Mouse (Mus musculus): ENCODE measurements around the gene Mr1.

DNA sequence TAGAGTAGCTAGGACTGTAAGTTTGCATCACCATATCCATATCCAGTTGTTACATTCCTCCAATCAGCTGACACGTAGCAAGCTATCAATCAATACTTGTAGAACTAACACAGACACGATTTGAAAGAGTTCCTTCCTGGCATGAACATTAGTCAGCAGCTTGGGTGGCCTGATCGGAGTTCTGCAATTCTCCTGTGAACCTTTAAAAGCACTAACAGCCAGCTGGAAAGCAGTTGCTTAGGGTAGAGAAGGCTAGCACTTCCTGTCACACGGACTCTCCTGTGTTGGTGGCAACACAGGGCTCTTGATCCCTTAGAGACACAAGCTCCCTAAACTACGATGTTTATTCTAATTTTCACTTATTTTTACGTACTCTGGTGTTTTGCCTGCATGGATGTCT, 994 bp downstream of the Mr1 start:
- TF ChIP-seq POLR2A (IDR thresholded peaks at IDR 0.05; ENCODE audit: low read depth, low read length) (no peak), SIN3A (IDR thresholded peaks at IDR 0.05; ENCODE audit: low read length) (no peak), HCFC1 (IDR thresholded peaks at IDR 0.05; ENCODE audit: low read depth, low read length) (no peak), RAD21 (IDR thresholded peaks at IDR 0.05; ENCODE audit: low read depth, low read length) (no peak), ZNF384 (IDR thresholded peaks at IDR 0.05; ENCODE audit: low read depth, low read length) (no peak), NELFE (IDR thresholded peaks at IDR 0.05; ENCODE audit: low read depth, low read length) (no peak), CTCF (conservative IDR thresholded peaks at IDR 0.05 in 1 of 2, IDR thresholded peaks at IDR 0.05 in 1 of 2; ENCODE audit: low read depth in 2 of 2, low read length in 2 of 2) (no peak), ZMIZ1 (IDR thresholded peaks at IDR 0.05; ENCODE audit: low read depth, low read length) (no peak), JUND (conservative IDR thresholded peaks at IDR 0.05; ENCODE audit: low read depth, low read length) (no peak), ETS1 (conservative IDR thresholded peaks at IDR 0.05; ENCODE audit: low read depth, low read length) (no peak), MAFK (IDR thresholded peaks at IDR 0.05; ENCODE audit: insufficient replicate concordance, low read length) (no peak)
